Mouse (Mus musculus): ENCODE measurements around the gene Nfia.

The Nfia gene

DNA sequence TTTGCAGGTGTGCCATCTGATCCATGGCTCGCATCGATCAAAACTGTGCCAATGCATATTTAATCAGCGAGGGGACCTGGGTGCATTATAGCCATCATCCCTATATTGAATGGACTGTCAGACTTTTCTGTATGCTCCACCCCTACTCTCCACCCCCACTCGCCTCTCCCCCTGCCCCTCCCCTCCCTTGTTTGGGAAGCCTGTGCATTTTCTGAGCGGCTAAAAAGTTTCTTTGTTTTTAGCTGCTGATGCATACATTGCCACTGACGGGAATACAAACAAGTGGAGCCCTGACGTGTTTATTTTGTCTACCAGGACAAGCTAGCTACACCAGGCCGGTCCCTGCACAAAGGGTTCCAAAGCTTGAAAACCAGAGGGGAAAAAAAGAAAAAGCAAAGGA lies 175.7 kb downstream of the Nfia start:
- DNase-seq (ENCODE audit: low spot score) = no peak

DNA sequence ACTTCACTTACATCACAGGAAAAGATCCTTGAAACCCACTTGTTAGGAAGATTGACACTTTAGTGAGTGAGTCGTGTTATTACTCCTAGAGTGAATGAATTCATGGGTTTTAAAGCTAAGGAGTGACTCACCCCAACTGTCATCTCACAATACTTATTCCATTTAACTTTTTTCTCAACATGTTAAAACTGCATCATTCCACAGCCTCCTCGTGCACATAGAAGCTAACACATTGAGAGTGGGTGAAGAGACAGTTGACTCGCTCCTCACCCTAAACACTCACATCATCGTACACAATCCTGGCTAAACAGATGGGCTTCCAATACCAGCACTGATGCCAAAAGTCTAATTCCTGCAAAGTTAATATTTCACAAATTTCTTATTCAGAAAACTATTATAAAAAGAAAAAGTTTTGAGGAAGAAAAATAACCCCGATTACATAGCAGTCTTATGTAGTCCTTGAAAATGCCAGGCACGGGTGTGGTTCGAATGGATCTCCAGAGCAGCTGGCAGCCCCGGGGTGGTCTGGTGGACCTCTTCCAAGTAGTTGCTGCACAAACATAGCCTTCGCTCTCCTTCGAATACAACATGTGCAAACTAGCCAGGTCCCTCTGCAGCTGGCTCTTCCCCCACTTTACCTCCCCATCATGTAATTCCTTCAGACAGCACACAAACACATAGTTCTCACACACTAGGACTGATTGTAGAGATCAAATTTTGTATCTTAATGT lies 178.0 kb downstream of the Nfia start:
- no peak for DNase-seq (ENCODE audit: low spot score)

GRCm38 (mm10) chr4:97953886-97954285 lies 181.4 kb downstream of the Nfia start:
- no peak for DNase-seq (ENCODE audit: low spot score)

GRCm38 (mm10) chr4:97958121-97958520 lies 185.6 kb downstream of the Nfia start:
- DNase-seq (ENCODE audit: low spot score) = no peak

GRCm38 (mm10) chr4:97962856-97963255 lies 190.3 kb downstream of the Nfia start:
- DNase-seq (ENCODE audit: low spot score) = no peak

- no peak for DNase-seq (ENCODE audit: low spot score)
Observed at GRCm38 (mm10) chr4:97963951-97964350, 191.4 kb downstream of the Nfia start.

DNA sequence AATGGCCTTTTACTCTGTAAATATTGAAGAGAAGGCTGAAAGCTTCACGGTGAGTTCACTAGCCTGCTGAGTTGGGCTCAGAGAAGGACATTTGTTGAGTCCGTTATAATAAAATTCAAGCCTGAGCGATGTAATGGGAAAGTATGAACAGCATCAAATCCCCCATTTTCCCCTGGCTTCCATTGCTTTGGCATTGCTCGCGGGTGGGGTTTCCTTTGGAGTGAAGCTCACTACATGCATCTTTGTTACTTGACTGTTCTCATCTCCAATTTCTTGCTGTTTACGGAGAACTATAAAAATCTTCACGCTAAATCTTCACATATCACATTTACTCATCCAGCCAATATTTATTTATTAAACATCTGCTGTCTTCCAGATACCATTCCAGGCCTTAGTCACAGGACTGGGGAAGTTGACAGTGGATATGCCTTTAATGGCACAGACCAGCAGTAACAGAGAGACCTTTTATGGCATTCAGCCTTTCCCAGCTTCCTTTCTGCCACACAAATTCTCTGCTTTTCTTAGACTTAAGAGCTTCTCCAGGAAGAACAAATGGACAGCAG lies 196.3 kb downstream of the Nfia start:
- peak; percentile 31 for DNase-seq (ENCODE audit: low spot score)

DNA sequence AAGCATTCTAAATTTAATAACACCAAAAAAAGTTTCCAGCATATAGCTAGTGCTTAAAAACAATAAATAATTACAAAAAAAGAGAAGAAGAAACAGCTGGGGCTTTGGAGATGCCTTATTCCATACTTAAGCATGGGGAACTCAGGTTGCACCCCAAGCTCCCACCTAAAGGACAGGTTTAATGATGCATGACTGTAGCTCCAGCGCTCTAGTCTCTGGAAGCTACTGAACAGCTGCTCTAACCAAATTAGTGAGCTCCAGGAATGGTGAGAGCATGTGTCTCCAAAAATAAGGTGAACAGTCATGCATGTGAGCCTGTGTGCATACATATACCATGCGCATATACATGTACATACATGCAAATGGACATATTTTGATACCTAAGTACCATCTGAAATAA lies 200.5 kb downstream of the Nfia start:
- DNase-seq (ENCODE audit: low spot score) = no peak

DNA sequence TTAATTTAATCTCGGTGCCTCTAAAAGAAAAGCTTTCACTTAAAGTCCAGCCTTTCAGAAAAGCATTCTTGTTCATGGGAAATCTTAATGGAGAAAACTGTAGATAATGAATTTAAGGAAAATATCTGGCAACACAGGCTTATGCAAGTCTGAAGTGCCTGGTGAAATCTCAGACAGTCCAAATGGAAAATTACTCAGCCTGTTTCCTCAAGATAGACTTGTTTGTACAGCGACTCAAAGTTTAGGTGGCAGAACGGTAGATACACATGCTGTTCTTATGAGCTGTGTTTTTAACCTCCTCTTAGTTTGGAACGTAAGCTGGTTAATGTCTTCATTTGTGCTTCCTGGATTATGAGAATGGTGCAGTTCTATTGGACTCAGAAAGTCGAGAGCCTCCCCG lies 201.5 kb downstream of the Nfia start:
- DNase-seq (ENCODE audit: low spot score) = no peak

- DNase-seq (ENCODE audit: low spot score) = no peak
Observed at GRCm38 (mm10) chr4:97976891-97977290, 204.4 kb downstream of the Nfia start.

GRCm38 (mm10) chr4:97984361-97984760 lies 211.8 kb downstream of the Nfia start:
- no peak for DNase-seq (ENCODE audit: low spot score)

DNA sequence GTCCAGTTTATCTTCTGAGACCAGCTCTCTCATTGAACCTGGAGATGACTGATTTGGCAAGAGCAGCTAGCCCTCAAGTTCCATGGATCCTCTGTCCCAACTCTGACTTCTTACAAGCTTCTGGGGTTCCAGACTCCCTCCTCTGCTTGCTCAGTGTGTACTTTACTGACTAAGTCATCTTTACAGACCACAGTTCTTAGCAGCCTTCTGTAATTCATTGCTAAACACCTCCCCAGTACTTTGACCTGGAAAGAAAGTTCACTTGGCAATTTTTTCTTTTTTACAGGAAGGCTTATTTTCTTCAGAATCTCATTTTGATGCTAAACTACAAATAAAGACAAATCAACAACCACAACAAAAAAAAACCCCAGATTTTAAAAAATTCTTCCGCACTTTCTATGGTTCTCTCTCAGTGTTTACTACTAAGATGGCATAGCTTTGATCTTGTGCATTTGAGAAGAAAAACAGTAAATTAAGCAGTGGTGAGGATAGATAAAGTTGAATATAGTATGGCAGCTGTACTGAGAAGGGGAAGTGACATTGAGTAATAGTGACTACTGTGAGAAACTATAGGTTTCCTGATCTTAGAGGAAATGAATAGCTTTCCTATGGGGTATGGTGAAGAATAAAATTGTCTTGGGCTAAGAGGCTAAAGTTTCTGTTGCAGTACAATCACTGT lies 213.7 kb downstream of the Nfia start:
- DNase-seq (ENCODE audit: low spot score) = no peak

GRCm38 (mm10) chr4:97986735-97987075 lies 214.2 kb downstream of the Nfia start:
- no peak for DNase-seq (ENCODE audit: low spot score)

GRCm38 (mm10) chr4:97988703-97989102 lies 216.2 kb downstream of the Nfia start:
- no peak for DNase-seq (ENCODE audit: low spot score)

- DNase-seq (ENCODE audit: low spot score) = peak; percentile 25
Observed at GRCm38 (mm10) chr4:97990431-97990830, 217.9 kb downstream of the Nfia start.

DNA sequence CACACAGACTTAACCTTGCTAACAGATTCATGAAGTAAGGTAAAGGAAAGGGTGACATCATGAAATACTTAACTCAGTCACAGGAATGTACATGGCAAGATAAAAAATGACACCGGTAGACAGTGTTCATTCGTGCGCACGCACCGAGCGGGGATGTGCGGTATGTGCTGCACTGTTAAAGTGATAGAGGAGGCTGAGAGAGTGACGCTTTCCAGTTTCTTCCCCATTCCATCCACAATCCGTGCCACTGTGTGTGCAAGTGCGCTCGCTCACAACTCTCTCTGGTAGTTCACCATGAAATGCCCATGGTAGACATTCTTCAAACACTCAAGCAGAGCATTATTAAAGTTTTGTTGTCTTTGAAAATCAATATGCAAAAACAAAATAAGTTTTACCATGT lies 218.9 kb downstream of the Nfia start:
- DNase-seq (ENCODE audit: low spot score) = no peak

DNA sequence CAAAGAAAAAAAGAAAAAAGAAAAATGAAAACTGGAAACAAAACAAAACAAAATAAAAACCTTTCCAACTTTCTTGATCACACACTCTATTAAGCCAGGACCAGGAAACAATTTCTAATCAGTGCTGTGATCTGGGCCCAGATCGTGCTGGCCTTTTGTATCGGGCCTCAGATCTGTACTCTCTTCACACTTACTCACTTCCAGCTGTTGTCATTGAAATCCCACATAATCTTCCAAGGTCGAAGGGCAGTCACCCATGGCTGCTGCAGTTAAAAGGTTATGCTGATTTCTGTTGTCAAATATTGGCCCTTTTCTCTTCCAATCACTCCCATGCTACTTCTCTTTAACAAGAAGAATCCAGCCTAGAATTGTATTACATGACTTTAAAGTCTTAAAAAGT lies 219.3 kb downstream of the Nfia start:
- no peak for DNase-seq (ENCODE audit: low spot score)

- DNase-seq (ENCODE audit: low spot score) = no peak
Observed at GRCm38 (mm10) chr4:97995911-97996712, 223.6 kb downstream of the Nfia start.

DNA sequence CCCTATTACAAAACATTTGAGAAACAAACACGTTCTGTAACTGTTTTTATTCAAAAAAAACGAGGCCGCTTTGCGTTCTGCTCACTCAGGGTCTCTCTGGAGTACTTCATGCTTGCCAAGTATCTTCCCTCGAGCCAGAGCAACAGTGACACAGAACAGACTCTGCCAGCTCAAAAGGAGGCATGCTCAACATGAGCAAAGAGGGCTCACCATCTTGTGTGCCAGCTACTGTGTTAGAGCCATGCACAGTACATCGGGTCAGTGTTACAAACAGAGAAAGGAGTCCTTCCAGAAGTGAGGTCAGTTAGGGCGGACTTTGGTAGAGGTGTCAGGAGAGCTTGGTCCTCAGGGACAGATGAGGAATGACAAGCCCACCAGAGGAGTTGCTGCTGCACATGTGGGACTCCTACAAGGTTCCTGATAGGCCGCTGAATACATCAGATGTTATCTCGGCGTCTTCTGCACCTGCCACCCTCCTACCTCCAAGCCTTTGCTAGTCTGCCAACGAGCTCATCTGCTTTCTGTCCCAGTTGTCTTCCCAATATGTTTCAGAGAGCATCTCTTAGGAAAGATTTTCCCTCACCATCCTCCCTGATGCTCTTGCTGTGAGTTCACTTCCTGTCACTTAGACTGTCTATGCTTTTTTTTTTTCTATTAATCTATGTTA lies 224.8 kb downstream of the Nfia start:
- DNase-seq (ENCODE audit: low spot score) = no peak

GRCm38 (mm10) chr4:98002206-98002605 lies 229.7 kb downstream of the Nfia start:
- no peak for DNase-seq (ENCODE audit: low spot score)

DNA sequence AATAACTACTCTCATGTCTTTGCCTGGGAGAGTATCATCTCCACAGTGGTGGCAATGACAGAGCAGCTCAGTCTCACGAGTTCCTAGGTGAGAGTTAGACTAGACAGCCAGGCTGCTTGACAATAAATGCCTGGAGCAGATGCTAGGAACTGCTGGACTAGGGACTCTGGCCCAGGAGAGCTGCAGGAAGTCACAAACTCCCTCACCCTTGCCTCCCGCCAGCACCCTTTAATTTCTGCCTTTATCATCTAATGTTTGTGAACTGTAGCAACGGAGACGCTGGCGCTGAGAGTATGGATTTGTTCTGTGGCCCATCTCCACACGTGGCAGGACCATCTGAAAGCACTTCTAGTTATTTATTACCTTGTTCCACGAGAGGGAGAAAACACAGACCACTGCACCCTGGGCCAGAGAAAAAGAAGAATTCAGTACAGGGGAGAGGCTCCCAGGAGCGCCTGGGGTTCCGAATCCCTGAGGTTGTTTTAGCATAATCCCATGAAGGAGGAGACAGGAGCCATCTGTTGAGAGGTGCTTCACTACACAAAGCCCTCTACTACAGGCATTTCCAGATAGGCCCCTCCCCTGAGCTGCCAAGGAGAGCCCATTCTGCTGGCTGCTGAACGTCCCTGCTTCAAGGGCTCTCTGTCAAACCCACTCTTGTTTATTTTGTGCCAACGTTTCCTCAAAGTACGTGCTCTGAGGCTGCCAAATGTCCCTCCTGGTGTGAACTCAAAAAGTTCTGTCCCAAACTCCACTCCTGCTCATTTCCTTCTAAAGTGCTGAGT lies 231.0 kb downstream of the Nfia start:
- peak; percentile 17 for DNase-seq (ENCODE audit: low spot score)

Measured in urinary bladder, postnatal 14 days (tissue).